Mouse (Mus musculus) kidney, postnatal 14 days (tissue): ENCODE measurements around the gene Cyp2d9.
"Not testable (repeated sequence)": the region's sequence is repeated elsewhere in the genome, so short reads cannot be mapped to it uniquely, and the experiment has no call there.

Experiments
- DNase-seq: peaks from one replicate; pipeline ENCODE4 v3.0.0; 2022; ENCODE audit warnings: mixed read lengths

Gene Cyp2d9

DNA sequence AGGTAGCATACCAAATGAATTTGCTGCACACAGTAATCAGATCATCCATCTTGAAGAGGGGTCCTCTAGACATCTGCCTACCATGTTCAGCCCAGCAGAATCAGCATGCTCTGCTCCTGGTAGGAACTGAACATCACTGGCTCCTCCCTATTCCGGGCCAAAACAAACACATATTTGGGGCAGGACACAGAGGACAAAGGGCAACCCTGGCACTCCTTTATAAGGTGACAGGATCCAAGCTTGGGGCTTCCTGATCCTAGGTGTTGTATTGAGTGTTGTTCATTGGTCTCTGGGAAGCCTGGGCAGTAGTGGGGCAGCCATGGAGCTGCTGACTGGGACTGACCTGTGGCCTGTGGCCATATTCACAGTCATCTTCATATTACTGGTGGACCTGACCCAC, 18.9 kb downstream of the Cyp2d9 start:
- DNase-seq = not testable (repeated sequence)

DNA sequence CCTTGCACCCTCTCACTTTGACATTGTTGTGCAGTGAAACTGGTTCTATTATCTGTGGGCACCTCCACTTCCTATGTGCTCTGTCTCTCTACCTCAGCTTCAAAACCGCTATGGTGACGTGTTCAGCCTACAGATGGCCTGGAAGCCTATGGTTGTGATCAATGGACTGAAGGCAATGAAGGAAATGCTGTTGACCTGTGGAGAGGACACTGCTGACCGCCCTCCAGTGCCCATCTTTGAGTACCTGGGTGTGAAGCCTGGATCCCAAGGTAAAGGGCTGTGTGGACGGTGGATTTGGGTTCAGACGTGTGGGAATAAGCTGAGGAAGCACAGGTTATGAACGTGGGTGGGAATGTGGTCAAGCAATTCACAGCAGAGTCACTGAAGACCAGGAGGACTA, 20.3 kb downstream of the Cyp2d9 start:
- not testable (repeated sequence) for DNase-seq

DNA sequence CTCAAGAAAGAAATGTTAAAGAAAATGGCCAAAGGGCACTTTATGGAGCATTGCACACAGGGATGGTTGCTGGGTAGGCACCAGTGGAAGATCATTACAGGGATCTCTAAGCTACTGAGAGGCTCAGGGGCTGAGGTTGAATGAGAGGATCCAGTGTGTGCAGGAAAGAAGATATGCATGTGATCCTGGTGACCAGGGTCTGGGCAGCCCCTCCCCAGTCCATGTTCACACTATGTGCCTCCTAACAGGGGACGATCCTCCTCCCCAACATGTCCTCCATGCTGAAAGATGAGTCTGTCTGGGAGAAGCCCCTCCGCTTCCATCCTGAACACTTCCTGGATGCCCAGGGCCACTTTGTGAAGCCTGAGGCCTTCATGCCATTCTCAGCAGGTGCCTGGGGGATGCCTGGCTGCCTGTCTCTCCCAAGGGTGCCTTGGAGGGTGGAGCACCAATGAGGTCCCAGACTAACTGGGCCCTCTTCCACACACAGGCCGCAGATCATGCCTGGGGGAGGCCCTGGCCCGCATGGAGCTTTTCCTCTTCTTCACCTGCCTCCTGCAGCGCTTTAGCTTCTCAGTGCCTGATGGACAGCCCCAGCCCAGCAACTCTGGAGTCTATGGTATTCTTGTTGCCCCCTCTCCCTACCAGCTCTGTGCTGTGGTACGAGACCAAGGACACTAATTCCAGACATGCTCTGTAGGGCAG, 23.0 kb downstream of the Cyp2d9 start:
- DNase-seq = not testable (repeated sequence)

DNA sequence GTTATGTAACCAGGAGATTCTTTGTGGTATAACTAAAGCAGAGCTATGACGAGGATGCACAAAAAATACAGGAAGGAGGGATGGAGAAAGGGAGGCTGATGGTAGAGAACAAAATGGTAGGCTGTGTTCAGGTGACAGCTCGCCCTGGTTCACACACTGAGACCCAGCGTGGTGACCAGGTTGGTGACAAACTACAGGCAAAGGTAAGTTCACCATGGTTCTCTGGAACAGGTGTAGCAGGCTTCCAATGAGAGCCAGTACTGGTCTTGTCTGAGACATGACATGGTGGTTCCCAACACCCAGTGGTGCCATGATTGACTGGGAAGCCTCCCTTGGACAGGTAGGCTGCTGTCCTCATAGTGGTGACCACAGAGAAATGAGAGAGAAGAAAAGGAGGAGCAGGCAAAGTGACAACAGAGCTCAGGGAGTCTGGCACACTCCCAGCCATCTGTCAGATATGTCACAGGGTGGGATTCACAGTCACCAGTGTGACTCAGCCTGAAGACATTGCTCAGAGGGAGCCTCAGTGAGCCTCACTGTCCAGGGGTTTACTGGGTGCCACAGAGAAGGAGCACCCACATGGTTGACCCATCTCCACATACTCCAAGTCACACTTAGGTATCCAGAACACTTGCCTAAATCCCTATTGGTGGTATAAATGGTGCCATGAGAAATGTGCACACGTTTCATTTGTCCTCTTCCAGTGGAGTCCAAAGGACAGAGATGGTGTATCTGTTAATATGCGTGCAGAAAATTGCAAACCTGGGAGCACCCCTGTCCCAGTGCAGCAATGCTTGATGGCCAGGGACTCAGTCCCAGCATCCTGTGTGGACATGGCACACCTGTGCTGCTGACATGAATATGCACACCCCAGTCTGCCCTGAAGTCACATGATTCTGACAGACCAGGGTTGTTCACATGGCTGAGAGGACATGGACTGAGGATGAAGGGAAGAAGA, 24.1 kb downstream of the Cyp2d9 start:
- DNase-seq = no peak

DNA sequence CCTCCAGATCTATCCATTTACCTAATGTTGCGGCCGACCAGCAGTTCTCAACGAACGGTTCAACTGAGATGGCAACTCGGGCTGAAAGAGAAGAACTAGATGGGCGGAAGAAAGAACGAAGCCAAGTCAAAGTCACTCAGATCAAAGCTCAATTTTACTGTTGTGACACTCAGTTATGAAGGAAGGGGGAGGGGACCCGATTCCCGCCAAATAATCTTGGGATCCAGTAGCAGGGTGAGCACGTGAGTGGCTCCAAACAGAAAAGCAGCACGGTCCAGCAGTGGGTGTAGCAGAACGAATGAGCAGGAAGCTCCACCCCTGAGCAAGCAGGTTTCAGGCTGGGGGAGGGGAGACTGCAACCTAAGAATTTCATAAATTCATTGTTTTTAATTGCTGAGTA, 26.0 kb downstream of the Cyp2d9 start:
- DNase-seq = not testable (repeated sequence)

DNA sequence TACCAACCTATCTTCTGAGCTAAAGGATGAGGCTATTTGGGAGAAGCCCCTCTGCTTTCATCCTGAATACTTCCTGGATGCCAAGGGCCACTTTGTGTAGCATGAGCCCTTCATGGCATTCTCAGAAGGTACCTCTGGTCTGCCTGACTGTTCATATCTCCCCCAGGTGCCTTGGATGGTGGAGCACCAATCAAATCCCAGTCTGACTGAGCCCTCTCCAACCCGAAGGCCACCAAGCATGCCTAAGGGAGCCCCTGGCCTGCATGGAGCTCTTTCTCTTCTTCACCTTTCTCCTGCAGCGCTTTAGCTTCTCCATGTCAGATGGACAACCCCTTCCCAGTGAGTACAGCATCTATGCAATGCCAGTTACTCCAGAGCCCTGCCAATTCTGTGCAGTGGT, 31.5 kb downstream of the Cyp2d9 start:
- DNase-seq = no peak

DNA sequence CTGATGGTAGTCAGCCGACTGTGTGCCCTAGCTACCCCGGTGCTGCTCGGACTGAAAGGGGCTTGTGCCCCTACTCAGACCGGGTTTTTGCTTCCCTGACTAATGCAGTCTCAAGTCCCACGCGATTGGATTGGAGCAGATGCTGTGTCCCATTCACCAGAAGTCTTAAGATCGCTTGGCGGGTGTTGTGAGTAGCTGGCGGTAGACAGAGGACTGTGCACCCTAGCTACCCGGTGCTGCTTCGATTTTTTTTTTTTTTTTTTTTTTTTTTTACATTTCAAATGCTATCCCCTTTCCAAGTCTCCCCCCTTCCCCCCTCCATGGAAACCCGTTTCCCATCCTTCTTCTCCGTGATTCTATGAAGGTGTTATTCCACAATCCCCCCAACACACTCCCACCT, 61.0 kb downstream of the Cyp2d9 start:
- not testable (repeated sequence) for DNase-seq
